Mouse (Mus musculus) myocyte (in vitro differentiated cells): Measurements from ENCODE around the gene Scd2.

Experiments used
- CEBPB ChIP-seq: IDR thresholded peaks from 2 replicates; pipeline ENCODE4 v1.6.1; 2011; ENCODE audit warnings: mild to moderate bottlenecking, moderate library complexity; ENCODE audit not compliant: poor library complexity, insufficient read depth, severe bottlenecking
- E2F4 ChIP-seq: IDR thresholded peaks from one replicate; pipeline ENCODE4 v1.6.1; 2011; ENCODE audit warnings: mild to moderate bottlenecking, control low read depth, moderate library complexity; ENCODE audit not compliant: insufficient read depth
- MAX ChIP-seq: IDR thresholded peaks from one replicate; pipeline ENCODE4 v1.6.1; 2011; ENCODE audit warnings: low read depth, mild to moderate bottlenecking, control low read depth
- MYOD1 ChIP-seq, 3 experiments: IDR thresholded peaks; one replicate each; pipeline ENCODE4 v1.6.1; 2011; ENCODE audit warnings: control low read depth in 2 of 3, low read depth in 2 of 3, mild to moderate bottlenecking in 2 of 3, moderate library complexity in 1 of 3; ENCODE audit not compliant: insufficient read length in 2 of 3, control insufficient read depth in 1 of 3
- POLR2A ChIP-seq: IDR thresholded peaks from one replicate; pipeline ENCODE4 v1.6.1; 2011; ENCODE audit warnings: low read depth, mild to moderate bottlenecking, control low read depth, moderate library complexity; ENCODE audit not compliant: insufficient read length
- POLR2AphosphoS2 ChIP-seq: IDR thresholded peaks from one replicate; pipeline ENCODE4 v1.6.1; 2011; ENCODE audit warnings: low read depth, control low read depth; ENCODE audit not compliant: insufficient read length
- REST ChIP-seq: IDR thresholded peaks from one replicate; pipeline ENCODE4 v1.6.1; 2011; ENCODE audit warnings: mild to moderate bottlenecking, control low read depth, moderate library complexity; ENCODE audit not compliant: insufficient read depth, insufficient read length
- SRF ChIP-seq: IDR thresholded peaks from one replicate; pipeline ENCODE4 v1.6.1; 2011; ENCODE audit warnings: low read depth; ENCODE audit not compliant: control insufficient read depth, insufficient read length
- TCF12 ChIP-seq: IDR thresholded peaks from one replicate; pipeline ENCODE4 v1.6.1; 2011; ENCODE audit warnings: mild to moderate bottlenecking, control low read depth; ENCODE audit not compliant: poor library complexity, insufficient read depth, severe bottlenecking
- TCF3 ChIP-seq: IDR thresholded peaks from one replicate; pipeline ENCODE4 v1.6.1; 2011; ENCODE audit warnings: low read depth, control low read depth; ENCODE audit not compliant: insufficient read length
- USF1 ChIP-seq: IDR thresholded peaks from one replicate; pipeline ENCODE4 v1.6.1; 2011; ENCODE audit warnings: low read depth, mild to moderate bottlenecking, control low read depth, moderate library complexity

DNA sequence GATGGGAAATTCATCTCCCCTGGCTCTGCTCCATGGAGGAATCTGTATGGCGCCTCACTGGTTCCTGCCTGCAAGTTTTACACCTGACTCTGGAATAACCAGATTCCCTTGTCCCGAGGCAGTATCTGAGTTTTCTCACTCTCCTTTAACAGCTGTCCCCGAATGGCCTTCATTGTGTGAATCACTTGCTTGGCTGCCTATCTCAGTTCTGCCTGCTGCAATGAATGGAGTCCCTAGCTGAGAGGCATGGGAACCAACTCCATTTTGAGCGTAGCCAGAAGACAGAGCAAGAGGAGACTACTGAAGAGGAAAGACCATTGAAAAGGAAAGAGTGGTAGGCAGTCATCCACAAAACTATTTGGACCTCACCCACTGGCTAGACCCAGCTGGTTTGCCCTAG is 19.8 kb upstream of the Scd2 start:
- TF ChIP-seq POLR2A = no peak
- TF ChIP-seq TCF12 = no peak
- no peak for TF ChIP-seq E2F4
- TF ChIP-seq CEBPB = no peak
- TF ChIP-seq MAX = no peak
- no peak for TF ChIP-seq REST
- no peak for TF ChIP-seq POLR2AphosphoS2
- no peak for TF ChIP-seq USF1
- no peak for TF ChIP-seq SRF
- no peak for TF ChIP-seq TCF3
- no peak for TF ChIP-seq MYOD1 (IDR thresholded peaks at IDR 0.05; ENCODE audit: control insufficient read depth in 1 of 3, insufficient read length in 2 of 3, low read depth in 2 of 3)
